Mouse (Mus musculus): Measurements from ENCODE around the gene Hoxa5. TPM values are rescaled to one million over a fixed set of nuclear protein-coding genes. Genes with fewer than 3 reads are reported as not detected.

Hoxa5 gene
- polyA plus RNA-seq, 1 experiment = 0.06 TPM

DNA sequence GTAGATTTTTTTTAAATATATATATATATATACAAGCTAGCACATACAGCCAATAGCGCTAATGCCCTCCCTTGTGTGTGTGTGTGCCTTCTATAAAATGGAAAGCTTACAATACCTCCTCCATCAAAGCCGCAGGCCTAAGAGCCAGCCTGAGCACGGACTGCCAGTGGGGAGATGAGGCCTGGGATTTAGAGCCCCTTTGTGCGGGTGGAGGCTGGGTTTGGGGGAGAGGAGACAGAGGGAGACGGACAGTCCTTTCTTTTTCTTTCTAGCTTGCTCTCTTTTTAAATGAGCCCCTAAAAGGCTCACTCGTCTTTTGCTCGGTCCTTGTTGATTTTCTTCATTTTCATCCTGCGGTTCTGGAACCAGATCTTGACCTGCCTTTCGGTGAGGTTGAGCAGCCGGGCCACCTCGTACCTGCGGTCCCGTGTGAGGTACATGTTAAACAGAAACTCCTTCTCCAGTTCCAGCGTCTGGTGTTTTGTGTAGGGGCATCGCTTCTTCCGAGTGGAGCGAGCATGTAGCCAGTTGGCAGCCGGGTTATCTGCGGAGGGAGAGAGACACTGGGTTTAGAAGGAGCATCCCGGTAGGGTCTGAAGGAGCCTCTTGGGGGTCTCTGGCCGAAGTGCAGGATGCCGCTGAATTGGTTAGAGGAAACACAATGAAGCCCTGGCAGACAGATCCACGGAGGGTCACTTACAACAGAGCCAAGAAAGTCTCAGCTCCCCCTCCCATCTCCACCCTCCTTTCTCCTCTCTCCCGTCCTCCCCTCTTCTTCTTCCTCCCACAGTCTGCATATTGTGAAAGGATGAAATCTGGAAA, 19.8 kb upstream of the Hoxa5 start:
- no peak overlapping the region for H3K4me3 ChIP-seq (ENCODE audit: control insufficient read depth, low read depth, low read length)
- no peak overlapping the region for H3K27ac ChIP-seq (ENCODE audit: control insufficient read depth, insufficient read depth, low read depth, low read length)
- peaks cover 19% of the 10 kb centered on the region for H3K27me3 ChIP-seq (ENCODE audit: control insufficient read depth, insufficient read depth, low read length)
- TF ChIP-seq CTCF (IDR thresholded peaks at IDR 0.05; ENCODE audit: control insufficient read depth, insufficient read depth, insufficient replicate concordance, low read depth, low read length) (no peak), POLR2A (IDR thresholded peaks at IDR 0.05; ENCODE audit: control insufficient read depth, low read depth, low read length) (no peak)
- H3K4me1 ChIP-seq (ENCODE audit: control insufficient read depth, insufficient read depth, low read length) = peaks cover 20% of the 10 kb centered on the region
- H3K36me3 ChIP-seq (ENCODE audit: control insufficient read depth, insufficient read depth, low read length) = no peaks in the 10 kb centered on the region

- Histone ChIP-seq H3K27me3 (ENCODE audit: control insufficient read depth, insufficient read depth, low read length) (peaks cover 21% of the 10 kb centered on the region), H3K36me3 (ENCODE audit: control insufficient read depth, insufficient read depth, low read length) (no peaks in the 10 kb centered on the region), H3K4me1 (ENCODE audit: control insufficient read depth, insufficient read depth, low read length) (peaks cover 19% of the 10 kb centered on the region), H3K4me3 (ENCODE audit: control insufficient read depth, low read depth, low read length) (no peak overlapping the region), H3K27ac (ENCODE audit: control insufficient read depth, insufficient read depth, low read depth, low read length) (no peak overlapping the region)
- TF ChIP-seq POLR2A (IDR thresholded peaks at IDR 0.05; ENCODE audit: control insufficient read depth, low read depth, low read length) (no peak), CTCF (IDR thresholded peaks at IDR 0.05; ENCODE audit: control insufficient read depth, insufficient read depth, insufficient replicate concordance, low read depth, low read length) (no peak)
Observed at GRCm38 (mm10) chr6:52222729-52223128, 18.3 kb upstream of the Hoxa5 start.

- H3K27ac ChIP-seq (ENCODE audit: control insufficient read depth, insufficient read depth, low read depth, low read length) = no peak overlapping the region
- H3K4me1 ChIP-seq (ENCODE audit: control insufficient read depth, insufficient read depth, low read length) = peaks cover 24% of the 10 kb centered on the region
Observed at GRCm38 (mm10) chr6:52221993-52222685, 17.8 kb upstream of the Hoxa5 start.

GRCm38 (mm10) chr6:52221337-52221992, 17.1 kb upstream of the Hoxa5 start, which contains the start of gene Hoxa7:
Gene Hoxa7 (minus strand): TSS chr6:52221854.
- peak within 1 kb of the TSS; percentile 27; the same call in 1 of the 2 replicates for H3K27ac ChIP-seq (ENCODE audit: control insufficient read depth, insufficient read depth, low read depth, low read length)
- no peaks in the 10 kb centered on the region for H3K36me3 ChIP-seq (ENCODE audit: control insufficient read depth, insufficient read depth, low read length)
- no peak for TF ChIP-seq POLR2A (IDR thresholded peaks at IDR 0.05; ENCODE audit: control insufficient read depth, low read depth, low read length)
- peak; percentile 96 for TF ChIP-seq CTCF (IDR thresholded peaks at IDR 0.05; ENCODE audit: control insufficient read depth, insufficient read depth, insufficient replicate concordance, low read depth, low read length)
- peak within 1 kb of the TSS; percentile 89 for H3K4me3 ChIP-seq (ENCODE audit: control insufficient read depth, low read depth, low read length)
- peaks cover 21% of the 10 kb centered on the region for H3K27me3 ChIP-seq (ENCODE audit: control insufficient read depth, insufficient read depth, low read length)
- peaks cover 28% of the 10 kb centered on the region for H3K4me1 ChIP-seq (ENCODE audit: control insufficient read depth, insufficient read depth, low read length)

More at GRCm38 (mm10) chr6:52221993-52222685, 17.8 kb upstream of the Hoxa5 start:
- peak overlapping the region; percentile 31; the same call in 1 of the 2 replicates for H3K4me3 ChIP-seq (ENCODE audit: control insufficient read depth, low read depth, low read length)
- no peaks in the 10 kb centered on the region for H3K36me3 ChIP-seq (ENCODE audit: control insufficient read depth, insufficient read depth, low read length)
- H3K27me3 ChIP-seq (ENCODE audit: control insufficient read depth, insufficient read depth, low read length) = peaks cover 25% of the 10 kb centered on the region
- TF ChIP-seq CTCF (IDR thresholded peaks at IDR 0.05; ENCODE audit: control insufficient read depth, insufficient read depth, insufficient replicate concordance, low read depth, low read length) (no peak), POLR2A (IDR thresholded peaks at IDR 0.05; ENCODE audit: control insufficient read depth, low read depth, low read length) (no peak)

DNA sequence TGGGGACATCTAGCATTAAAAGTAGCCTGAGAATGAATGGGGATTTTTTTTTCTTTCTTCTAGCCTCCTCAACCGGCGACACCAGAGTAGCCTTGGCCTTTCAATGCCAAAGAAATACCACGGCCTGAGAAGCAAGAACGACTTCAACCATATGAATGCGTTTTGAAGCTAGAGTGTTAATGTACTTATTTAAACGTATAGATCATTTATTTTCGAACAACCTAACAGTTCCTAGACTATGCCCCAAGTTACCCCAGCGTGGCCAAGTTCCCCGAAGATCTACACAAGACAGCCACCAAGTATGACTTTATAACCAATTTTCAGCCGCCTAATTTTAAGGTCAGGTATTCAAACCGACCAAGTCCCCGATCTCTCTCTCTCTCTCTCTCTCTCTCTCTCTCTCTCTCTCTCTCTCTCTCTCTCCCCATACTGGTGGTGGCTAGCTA, 16.5 kb upstream of the Hoxa5 start:
- Histone ChIP-seq H3K36me3 (ENCODE audit: control insufficient read depth, insufficient read depth, low read length) (no peaks in the 10 kb centered on the region), H3K27ac (ENCODE audit: control insufficient read depth, insufficient read depth, low read depth, low read length) (no peak overlapping the region), H3K4me3 (ENCODE audit: control insufficient read depth, low read depth, low read length) (peak overlapping the region; percentile 89), H3K27me3 (ENCODE audit: control insufficient read depth, insufficient read depth, low read length) (peaks cover 21% of the 10 kb centered on the region), H3K4me1 (ENCODE audit: control insufficient read depth, insufficient read depth, low read length) (peaks cover 33% of the 10 kb centered on the region)
- TF ChIP-seq POLR2A (IDR thresholded peaks at IDR 0.05; ENCODE audit: control insufficient read depth, low read depth, low read length) = no peak
- TF ChIP-seq CTCF (IDR thresholded peaks at IDR 0.05; ENCODE audit: control insufficient read depth, insufficient read depth, insufficient replicate concordance, low read depth, low read length) = no peak

GRCm38 (mm10) chr6:52220003-52220864, 15.8 kb upstream of the Hoxa5 start:
- no peak overlapping the region for H3K27ac ChIP-seq (ENCODE audit: control insufficient read depth, insufficient read depth, low read depth, low read length)
- peaks cover 17% of the 10 kb centered on the region for H3K27me3 ChIP-seq (ENCODE audit: control insufficient read depth, insufficient read depth, low read length)
- TF ChIP-seq CTCF (IDR thresholded peaks at IDR 0.05; ENCODE audit: control insufficient read depth, insufficient read depth, insufficient replicate concordance, low read depth, low read length) (no peak), POLR2A (IDR thresholded peaks at IDR 0.05; ENCODE audit: control insufficient read depth, low read depth, low read length) (no peak)
- H3K4me3 ChIP-seq (ENCODE audit: control insufficient read depth, low read depth, low read length) = no peak overlapping the region
- H3K36me3 ChIP-seq (ENCODE audit: control insufficient read depth, insufficient read depth, low read length) = no peaks in the 10 kb centered on the region
- H3K4me1 ChIP-seq (ENCODE audit: control insufficient read depth, insufficient read depth, low read length) = peaks cover 34% of the 10 kb centered on the region

Measured in testis, adult 2 months (tissue).